Mouse (Mus musculus) spleen, adult 2 months (tissue): ENCODE data around the gene Cmklr1. TPM values are rescaled to one million over a fixed set of nuclear protein-coding genes. Genes with fewer than 3 reads are reported as not detected.

ENCODE experiments used
- DNase-seq, 2 experiments: peaks; one replicate each; pipeline versions ENCODE4 v3.0.0 to v3.0.0-alpha.2; 2012 to 2021; ENCODE audit warnings: low spot score in 2 of 2, low read depth in 1 of 2
- H3K27ac ChIP-seq: fragments of 200-500 bp; 2 replicates; pipeline ENCODE4 v1.5.1; 2012; ENCODE audit warnings: low read length, inconsistent platforms; ENCODE audit not compliant: insufficient read depth
- H3K27me3 ChIP-seq: fragments of 200-500 bp; 2 replicates; pipeline ENCODE4 v1.6.1; 2012; ENCODE audit warnings: mild to moderate bottlenecking, moderate library complexity, low read length, inconsistent platforms; ENCODE audit not compliant: control insufficient read depth, insufficient read depth
- H3K36me3 ChIP-seq: fragments of 200-500 bp; 2 replicates; pipeline ENCODE4 v1.6.1; 2012; ENCODE audit warnings: mild to moderate bottlenecking, low read length, inconsistent platforms; ENCODE audit not compliant: control insufficient read depth, insufficient read depth
- H3K4me1 ChIP-seq: fragments of 200-500 bp; 2 replicates; pipeline ENCODE4 v1.6.1; 2011; ENCODE audit warnings: inconsistent platforms; ENCODE audit not compliant: control insufficient read depth, insufficient read depth, insufficient read length
- H3K4me3 ChIP-seq: fragments of 200-500 bp; 2 replicates; pipeline ENCODE4 v1.5.1; 2011; ENCODE audit warnings: mild to moderate bottlenecking, inconsistent platforms; ENCODE audit not compliant: insufficient read depth, insufficient read length; ENCODE audit errors: extremely low read depth
- CTCF ChIP-seq: fragments of 200-500 bp; IDR thresholded peaks from 2 replicates; pipeline ENCODE4 v1.5.1; 2011; ENCODE audit warnings: mild to moderate bottlenecking, inconsistent platforms; ENCODE audit not compliant: insufficient read depth, insufficient read length, insufficient replicate concordance; ENCODE audit errors: extremely low read depth
- POLR2A ChIP-seq: fragments of 200-500 bp; IDR thresholded peaks from 2 replicates; pipeline ENCODE4 v1.6.1; 2011; ENCODE audit warnings: low read depth, low read length, inconsistent platforms
- WGBS: fragments of 180-500 bp; shearing (Covaris S2); methylation state at CpG from one replicate; pipeline ENCODE4 v1.1.7; 2018; 5-methylcytosine and 5-hydroxymethylcytosine counted together
- polyA plus RNA-seq: library from polyadenylated mRNA; depleted of rRNA; stranded (reverse); fragments of >200 nt; gene quantifications from 2 replicates; pipeline ENCODE4 v1.2.3, GENCODE M21; 2012

Cmklr1 gene
- polyA plus RNA-seq, 1 experiment = 31.7 TPM

DNA sequence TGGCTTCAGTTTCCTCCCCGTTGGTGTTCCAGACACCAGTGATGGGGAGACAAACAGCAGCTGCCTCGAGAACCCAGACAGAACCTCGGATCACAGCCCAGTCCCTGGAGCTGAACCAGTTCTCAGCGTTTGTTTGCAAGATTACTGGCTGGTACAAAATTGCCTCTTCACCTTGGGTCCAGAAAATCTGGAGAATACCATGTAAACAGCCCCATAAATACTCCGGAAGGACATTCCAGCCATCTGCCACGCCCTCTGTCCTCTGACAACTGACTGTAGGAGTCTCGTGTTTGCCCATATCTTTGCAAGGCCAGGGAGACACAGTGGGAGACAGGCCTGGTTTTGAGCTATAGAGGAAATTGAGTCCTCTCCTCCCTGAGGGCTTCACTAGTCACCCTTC lies 24.6 kb upstream of the Cmklr1 start:
- no peak overlapping the region for H3K4me3 ChIP-seq
- no peak overlapping the region for H3K27ac ChIP-seq
- no peak for DNase-seq
- WGBS = 84% methylated on average over 7 of the region's 7 CpGs
- H3K4me1 ChIP-seq = peaks cover 5% of the 10 kb centered on the region; the same call in 1 of the 2 replicates
- no peak for TF ChIP-seq POLR2A
- TF ChIP-seq CTCF = no peak
- H3K36me3 ChIP-seq = no peaks in the 10 kb centered on the region
- no peaks in the 10 kb centered on the region for H3K27me3 ChIP-seq

DNA sequence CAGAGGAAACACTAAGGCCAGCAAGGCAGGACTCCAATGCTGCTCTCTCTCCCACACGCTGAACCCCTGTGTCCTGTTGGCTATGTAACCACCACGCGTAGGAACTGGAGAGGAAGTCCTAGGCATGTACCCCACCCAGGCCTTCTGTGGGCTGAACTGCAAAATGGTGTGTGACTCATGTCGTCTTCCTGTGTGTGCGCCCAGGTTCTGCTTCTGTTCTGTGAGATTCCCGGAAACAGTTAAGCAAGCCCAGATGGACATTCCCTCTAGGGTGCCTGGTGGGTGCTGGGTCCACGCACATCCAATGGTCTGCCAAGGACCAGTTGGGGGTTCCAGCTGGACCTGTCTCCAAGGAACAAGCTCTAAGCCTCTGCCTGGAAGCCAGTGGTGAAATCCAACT lies 22.2 kb upstream of the Cmklr1 start:
- Histone ChIP-seq H3K4me1 (peaks cover 5% of the 10 kb centered on the region; the same call in 1 of the 2 replicates), H3K4me3 (no peak overlapping the region), H3K36me3 (no peaks in the 10 kb centered on the region), H3K27me3 (no peaks in the 10 kb centered on the region), H3K27ac (no peak overlapping the region)
- DNase-seq = no peak
- TF ChIP-seq POLR2A (no peak), CTCF (no peak)
- 8% methylated on average over 7 of the region's 7 CpGs for WGBS

DNA sequence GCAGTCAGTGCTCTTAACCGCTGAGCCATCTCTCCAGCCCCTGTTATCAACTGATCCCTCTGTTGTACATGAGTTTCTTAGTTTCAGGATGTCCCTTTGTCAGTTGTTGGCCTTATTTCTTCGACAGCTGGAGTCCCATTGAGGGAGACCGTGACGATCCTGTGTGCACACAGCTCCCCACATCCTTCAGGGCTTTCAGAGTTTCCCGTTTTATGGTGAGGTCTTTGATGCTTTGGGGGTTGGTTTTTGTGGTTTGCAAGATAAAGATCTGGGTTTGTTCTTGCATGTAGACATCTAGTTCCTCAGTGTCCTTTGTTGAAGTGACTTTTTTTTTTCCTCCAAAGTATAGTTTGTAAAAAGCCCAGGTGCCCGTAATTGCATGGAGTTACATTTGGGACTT lies 20.4 kb upstream of the Cmklr1 start:
- no peak overlapping the region for H3K4me3 ChIP-seq
- H3K27me3 ChIP-seq = no peaks in the 10 kb centered on the region
- DNase-seq = peak in 1 of 2 experiments; percentile 38
- H3K4me1 ChIP-seq = peaks cover 5% of the 10 kb centered on the region; the same call in 1 of the 2 replicates
- H3K27ac ChIP-seq = no peak overlapping the region
- WGBS = 10% methylated on average over 6 of the region's 6 CpGs
- TF ChIP-seq CTCF (no peak), POLR2A (no peak)
- H3K36me3 ChIP-seq = no peaks in the 10 kb centered on the region

DNA sequence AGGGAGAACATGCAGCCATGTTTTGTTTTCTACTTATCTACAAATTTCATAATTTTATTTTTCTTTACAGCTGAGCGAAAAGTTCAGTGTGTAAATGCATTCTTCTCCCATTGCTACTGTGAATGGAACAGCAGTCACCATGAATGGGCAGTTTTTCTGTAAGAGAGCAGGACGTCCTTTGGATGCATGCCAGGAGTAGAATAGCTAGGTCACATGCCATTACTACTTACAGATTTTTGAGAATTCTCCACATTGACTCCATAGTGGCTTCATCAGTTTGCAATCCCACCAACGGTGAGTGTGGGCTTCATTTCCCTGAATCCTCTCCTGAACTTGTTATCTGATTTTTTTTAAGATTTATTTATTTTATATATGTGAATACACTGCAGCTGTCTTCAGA lies 19.9 kb upstream of the Cmklr1 start:
- TF ChIP-seq CTCF (no peak), POLR2A (no peak)
- Histone ChIP-seq H3K4me1 (peaks cover 5% of the 10 kb centered on the region; the same call in 1 of the 2 replicates), H3K4me3 (no peak overlapping the region), H3K36me3 (no peaks in the 10 kb centered on the region), H3K27ac (no peak overlapping the region), H3K27me3 (no peaks in the 10 kb centered on the region)
- DNase-seq = no peak
- WGBS = 28% methylated on average over 3 of the region's 3 CpGs

DNA sequence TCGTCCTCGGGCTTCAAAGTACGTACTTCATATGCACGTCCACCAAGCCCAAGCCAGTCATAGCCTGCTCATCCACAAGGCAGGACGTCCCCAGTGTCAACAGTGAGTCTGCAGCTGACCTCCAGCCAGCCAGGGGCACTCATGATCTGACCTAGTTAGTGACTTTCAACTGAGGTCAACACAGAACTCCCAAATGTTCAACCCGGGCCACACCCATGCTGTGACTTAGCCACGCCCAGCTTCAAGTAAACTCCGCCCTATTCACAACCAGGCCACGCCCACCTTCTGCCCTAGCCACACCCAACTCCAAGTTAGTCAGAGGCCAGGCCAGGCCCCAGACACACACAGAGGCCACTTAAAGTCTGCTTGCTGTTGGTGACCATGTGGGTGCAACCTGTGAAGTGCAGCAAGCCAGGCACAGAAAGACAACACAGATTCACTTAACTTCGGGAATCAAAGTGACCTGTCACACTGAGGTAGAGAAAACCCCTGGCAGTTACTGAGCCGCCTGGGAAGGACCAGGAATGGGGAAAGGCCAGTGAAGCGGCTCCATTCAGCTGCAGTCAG lies 14.5 kb upstream of the Cmklr1 start:
- WGBS = 78% methylated on average over 12 of the region's 12 CpGs
- TF ChIP-seq CTCF (no peak), POLR2A (no peak)
- Histone ChIP-seq H3K27ac (no peak overlapping the region), H3K27me3 (no peaks in the 10 kb centered on the region), H3K4me1 (no peaks in the 10 kb centered on the region), H3K36me3 (no peaks in the 10 kb centered on the region), H3K4me3 (no peak overlapping the region)
- DNase-seq = no peak

DNA sequence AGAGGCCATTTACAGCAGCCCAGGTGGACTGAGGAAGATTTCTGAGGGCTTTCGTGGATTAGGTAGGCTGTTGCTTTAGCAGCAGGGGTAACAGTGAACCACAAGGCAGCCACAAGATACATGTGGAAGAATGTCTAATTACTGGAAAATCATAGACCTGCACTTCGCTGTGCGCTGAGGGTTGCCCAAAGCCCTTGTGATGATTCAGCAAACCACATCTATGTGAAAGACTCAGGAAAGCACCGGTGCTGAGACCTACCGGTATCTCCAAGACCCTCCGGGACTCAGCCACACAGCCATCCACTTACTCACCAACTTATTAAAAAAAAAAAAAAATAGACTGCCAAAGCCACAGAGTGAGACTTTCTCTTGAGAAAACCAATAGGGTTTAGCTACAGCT lies 13.9 kb upstream of the Cmklr1 start:
- TF ChIP-seq POLR2A (no peak), CTCF (no peak)
- H3K36me3 ChIP-seq = no peaks in the 10 kb centered on the region
- H3K4me3 ChIP-seq = no peak overlapping the region
- H3K4me1 ChIP-seq = no peaks in the 10 kb centered on the region
- no peak overlapping the region for H3K27ac ChIP-seq
- H3K27me3 ChIP-seq = no peaks in the 10 kb centered on the region
- no peak for DNase-seq
- 12% methylated on average over 6 of the region's 6 CpGs for WGBS

DNA sequence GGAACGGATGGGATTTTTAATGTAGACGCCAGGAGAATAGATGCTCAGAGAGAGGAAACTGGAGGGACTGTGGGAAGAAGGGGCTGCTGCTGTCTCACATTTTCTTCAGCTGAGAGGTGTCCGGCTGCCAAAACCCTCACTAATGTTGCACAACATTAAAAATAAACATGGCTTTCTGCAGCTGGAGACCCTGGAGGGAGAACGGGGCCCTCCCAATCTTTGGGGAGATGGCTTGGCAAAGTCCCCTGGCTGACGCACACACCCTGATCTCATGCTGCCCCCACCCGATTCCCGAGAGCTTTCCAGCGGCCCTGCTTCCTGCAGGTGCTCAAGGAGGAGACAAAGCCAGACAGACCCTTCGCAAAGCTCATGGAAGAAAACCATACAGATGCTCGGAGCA lies 10.6 kb upstream of the Cmklr1 start:
- 78% methylated on average over 10 of the region's 10 CpGs for WGBS
- Histone ChIP-seq H3K4me1 (no peaks in the 10 kb centered on the region), H3K4me3 (no peak overlapping the region), H3K27ac (no peak overlapping the region), H3K36me3 (no peaks in the 10 kb centered on the region), H3K27me3 (no peaks in the 10 kb centered on the region)
- TF ChIP-seq POLR2A = no peak
- TF ChIP-seq CTCF = no peak
- no peak for DNase-seq
